Mouse (Mus musculus) liver, postnatal 0 days (tissue): ENCODE measurements at regions not wholly inside any gene's neighbourhood (a gene's known extent, or its start where the extent isn't known, plus 50 kb on each side); places are given as distances from the start of the nearest gene placed in this dataset.

Source experiments
- ATAC-seq: fragments of 200-750 bp; cut with Nextera tagmentation; 2 replicates; pipeline ENCODE4 v1.8.0; 2017; ENCODE audit warnings: mild to moderate bottlenecking, moderate library complexity
- DNase-seq: peaks from one replicate; pipeline ENCODE4 v3.0.0-alpha.2; 2016
- H3K27ac ChIP-seq: fragments of 300-500 bp; sonication (generic); 2 replicates; pipeline ENCODE4 v1.5.1; 2014; ENCODE audit warnings: antibody characterized with exemption, moderate library complexity, mild to moderate bottlenecking, low read depth
- H3K27me3 ChIP-seq: fragments of 300-500 bp; sonication (generic); 2 replicates; pipeline ENCODE4 v1.6.1; 2014; ENCODE audit warnings: low read length, control low read depth, mixed read lengths; ENCODE audit not compliant: insufficient read depth
- H3K36me3 ChIP-seq: fragments of 300-500 bp; sonication (generic); replicated peaks from 2 replicates; pipeline ENCODE4 v1.6.1; 2014; ENCODE audit warnings: mild to moderate bottlenecking, control low read depth, low read length, moderate library complexity, mixed read lengths; ENCODE audit not compliant: insufficient read depth
- H3K4me1 ChIP-seq: fragments of 300-500 bp; sonication (generic); 2 replicates; pipeline ENCODE4 v1.6.1; 2014; ENCODE audit warnings: antibody characterized with exemption, mild to moderate bottlenecking, control low read depth; ENCODE audit not compliant: insufficient read depth
- H3K4me2 ChIP-seq: fragments of 300-500 bp; sonication (generic); 2 replicates; pipeline ENCODE4 v1.6.1; 2014; ENCODE audit warnings: low read depth, mild to moderate bottlenecking, low read length, moderate library complexity, mixed read lengths
- H3K4me3 ChIP-seq: fragments of 300-500 bp; sonication (generic); 2 replicates; pipeline ENCODE4 v1.5.1; 2014; ENCODE audit warnings: low read depth, low read length
- H3K9ac ChIP-seq: fragments of 300-500 bp; sonication (generic); replicated peaks from 2 replicates; pipeline ENCODE4 v1.6.1; 2014; ENCODE audit warnings: mild to moderate bottlenecking, moderate library complexity
- H3K9me3 ChIP-seq: fragments of 300-500 bp; sonication (generic); 2 replicates; pipeline ENCODE4 v1.6.1; 2016; ENCODE audit warnings: mild to moderate bottlenecking, control low read depth, low read length, mixed read lengths
- CTCF ChIP-seq: sonication (generic); IDR thresholded peaks from 2 replicates; pipeline ENCODE4 v1.5.1; 2016; ENCODE audit warnings: antibody characterized with exemption, low read depth
- EP300 ChIP-seq: IDR thresholded peaks from 2 replicates; pipeline ENCODE4 v1.6.1; 2016; ENCODE audit warnings: antibody characterized with exemption, low read depth, mild to moderate bottlenecking
- WGBS: fragments of 180-500 bp; shearing (Covaris S2); extraction: QIAGEN DNeasy Blood & Tissue Kit; methylation state at CpG from one replicate; pipeline ENCODE4 v1.1.7; 2014; ENCODE audit not compliant: insufficient replicate concordance; 5-methylcytosine and 5-hydroxymethylcytosine counted together

GRCm38 (mm10) chr14:105588391-105589163 lies 308.0 kb downstream of the Spry2 start:
- ATAC-seq (no peak), DNase-seq (no peak)

GRCm38 (mm10) chr14:105588029-105588390 lies 308.6 kb downstream of the Spry2 start:
- Histone ChIP-seq H3K4me1 (no peaks in the 10 kb centered on the region), H3K9ac (no peak overlapping the region), H3K9me3 (no peaks in the 10 kb centered on the region), H3K36me3 (no peaks in the 10 kb centered on the region), H3K27ac (no peak overlapping the region), H3K4me3 (no peak overlapping the region), H3K4me2 (no peak overlapping the region), H3K27me3 (no peaks in the 10 kb centered on the region)
- TF ChIP-seq EP300 (no peak), CTCF (no peak)
- WGBS, result 78% methylated on average over 8 of the region's 8 CpGs
- no peak for ATAC-seq
- no peak for DNase-seq

More at GRCm38 (mm10) chr14:105588391-105589163, 308.0 kb downstream of the Spry2 start:
- H3K27me3 ChIP-seq, result no peaks in the 10 kb centered on the region
- no peak overlapping the region for H3K9ac ChIP-seq
- H3K4me3 ChIP-seq, result no peak overlapping the region
- H3K36me3 ChIP-seq, result no peaks in the 10 kb centered on the region
- H3K4me2 ChIP-seq, result no peak overlapping the region
- no peaks in the 10 kb centered on the region for H3K4me1 ChIP-seq
- H3K27ac ChIP-seq, result no peak overlapping the region
- no peaks in the 10 kb centered on the region for H3K9me3 ChIP-seq
- WGBS, result 86% methylated on average over 15 of the region's 15 CpGs
- TF ChIP-seq CTCF (no peak), EP300 (no peak)

- Histone ChIP-seq H3K27me3 (no peaks in the 10 kb centered on the region), H3K27ac (no peak overlapping the region), H3K4me3 (no peak overlapping the region), H3K36me3 (no peaks in the 10 kb centered on the region), H3K4me2 (no peak overlapping the region), H3K4me1 (no peaks in the 10 kb centered on the region), H3K9ac (no peak overlapping the region), H3K9me3 (no peaks in the 10 kb centered on the region)
- ATAC-seq (no peak), DNase-seq (no peak)
- no peak for TF ChIP-seq EP300
- TF ChIP-seq CTCF, result no peak
- WGBS, result 27% methylated on average over 3 of the region's 3 CpGs
These were observed 312.0 kb downstream of the Spry2 start for GRCm38 (mm10) chr14:105584632-105585031.

GRCm38 (mm10) chr14:105583497-105583896 lies 313.1 kb downstream of the Spry2 start:
- Histone ChIP-seq H3K27me3 (no peaks in the 10 kb centered on the region), H3K9ac (no peak overlapping the region), H3K36me3 (no peaks in the 10 kb centered on the region), H3K4me1 (no peaks in the 10 kb centered on the region), H3K4me2 (no peak overlapping the region), H3K4me3 (no peak overlapping the region), H3K9me3 (no peaks in the 10 kb centered on the region), H3K27ac (no peak overlapping the region)
- DNase-seq (no peak), ATAC-seq (no peak)
- 82% methylated on average over 2 of the region's 2 CpGs for WGBS
- TF ChIP-seq EP300 (no peak), CTCF (no peak)

GRCm38 (mm10) chr14:105576266-105576665 lies 317.9 kb downstream of the Ndfip2 start:
- no peaks in the 10 kb centered on the region for H3K36me3 ChIP-seq
- TF ChIP-seq EP300 (no peak), CTCF (no peak)
- no peak overlapping the region for H3K27ac ChIP-seq
- no peak overlapping the region for H3K9ac ChIP-seq
- no peak overlapping the region for H3K4me2 ChIP-seq
- H3K27me3 ChIP-seq, result no peaks in the 10 kb centered on the region
- no peak overlapping the region for H3K4me3 ChIP-seq
- DNase-seq, result no peak
- H3K4me1 ChIP-seq, result no peaks in the 10 kb centered on the region
- 61% methylated on average over 4 of the region's 4 CpGs for WGBS
- no peak for ATAC-seq
- no peaks in the 10 kb centered on the region for H3K9me3 ChIP-seq

GRCm38 (mm10) chr14:105572036-105572891 lies 313.9 kb downstream of the Ndfip2 start:
- Histone ChIP-seq H3K27ac (no peak overlapping the region), H3K9ac (no peak overlapping the region), H3K36me3 (no peaks in the 10 kb centered on the region), H3K9me3 (no peaks in the 10 kb centered on the region), H3K27me3 (no peaks in the 10 kb centered on the region), H3K4me3 (no peak overlapping the region), H3K4me1 (no peaks in the 10 kb centered on the region), H3K4me2 (no peak overlapping the region)
- TF ChIP-seq CTCF (no peak), EP300 (no peak)
- no peak for DNase-seq
- 79% methylated on average over 18 of the region's 18 CpGs for WGBS
- ATAC-seq, result no peak
